In the genomic region with DNA sequence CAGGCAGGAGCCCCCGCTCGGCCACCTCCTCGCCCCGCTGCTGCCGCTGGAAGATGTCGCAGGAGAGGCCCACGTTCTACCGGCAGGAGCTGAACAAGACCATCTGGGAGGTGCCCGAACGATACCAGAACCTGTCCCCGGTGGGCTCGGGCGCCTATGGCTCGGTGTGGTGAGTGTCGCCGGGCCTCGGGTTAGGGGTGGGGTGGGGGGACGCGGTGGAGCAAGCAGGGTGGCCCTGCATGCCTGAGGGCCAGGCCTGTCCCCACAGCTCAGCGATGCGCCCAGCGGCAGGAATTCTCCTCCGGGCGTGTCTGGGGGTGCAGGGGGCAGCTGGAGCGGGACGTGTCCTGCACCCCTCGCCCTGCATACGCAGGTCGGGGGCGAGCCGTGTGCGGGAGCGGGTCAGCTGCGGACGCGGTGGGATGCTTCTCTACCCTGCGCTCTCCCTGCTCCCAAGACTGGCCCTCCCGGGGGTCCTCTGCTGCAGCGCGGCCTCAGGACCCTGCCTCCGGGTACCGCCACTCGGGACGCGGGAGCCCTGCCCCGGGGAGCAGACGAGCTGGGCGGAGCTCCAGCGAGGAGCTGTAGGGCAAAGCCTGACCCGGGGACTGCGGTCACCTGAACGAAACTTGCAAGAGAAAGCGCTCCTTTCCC, we compare ENCODE assay signal across 8 mouse cellular contexts. TPM values are rescaled to one million over a fixed set of nuclear protein-coding genes. Genes with fewer than 3 reads are reported as not detected.
DNase-seq lines count a peak whose midpoint lies in the region; ATAC-seq and TF ChIP-seq lines count a peak whose summit lies in the region.

No protein-coding gene starts in this region.

- H3K27ac ChIP-seq in forebrain, embryonic 12.5 days: peak overlapping the region; percentile 97
- peak overlapping the region; percentile 94 for H3K27ac ChIP-seq in hindbrain, embryonic 11.5 days (ENCODE audit: low read depth, low read length)
- H3K27ac ChIP-seq in stomach, postnatal 0 days (replicated peaks): peak overlapping the region; percentile 98

- H3K9me3 ChIP-seq in forebrain, embryonic 12.5 days: no peaks in the 10 kb centered on the region
- no peaks in the 10 kb centered on the region for H3K9me3 ChIP-seq in hindbrain, embryonic 11.5 days (ENCODE audit: control insufficient read depth, low read length)
- H3K9me3 ChIP-seq in stomach, postnatal 0 days (ENCODE audit: control insufficient read depth, low read length): no peaks in the 10 kb centered on the region

- peak; percentile 57 for ATAC-seq in forebrain, embryonic 12.5 days (ENCODE audit: low FRiP score)
- ATAC-seq in hindbrain, embryonic 11.5 days (ENCODE audit: low FRiP score): peak; percentile 77
- ATAC-seq in stomach, postnatal 0 days (ENCODE audit: low FRiP score, low TSS enrichment): peak; percentile 35

- WGBS in forebrain, embryonic 12.5 days: 0% methylated on average over 52 of the region's 53 CpGs
- WGBS in hindbrain, embryonic 11.5 days: 0% methylated on average over 53 of the region's 53 CpGs
- under 1% methylated on average over 52 of the region's 53 CpGs for WGBS in stomach, postnatal 0 days

- peak overlapping the region; percentile 71 for H3K4me2 ChIP-seq in forebrain, embryonic 12.5 days
- peak overlapping the region; percentile 63 for H3K4me2 ChIP-seq in hindbrain, embryonic 11.5 days (replicated peaks; ENCODE audit: low read depth, low read length)
- peak overlapping the region; percentile 73 for H3K4me2 ChIP-seq in stomach, postnatal 0 days (replicated peaks; ENCODE audit: low read depth)

- H3K9ac ChIP-seq in forebrain, embryonic 12.5 days: peak overlapping the region; percentile 94
- H3K9ac ChIP-seq in hindbrain, embryonic 11.5 days (ENCODE audit: low read depth, low read length): peak overlapping the region; percentile 95
- H3K9ac ChIP-seq in stomach, postnatal 0 days (ENCODE audit: low read length): peak overlapping the region; percentile 98

- H3K27me3 ChIP-seq in forebrain, embryonic 12.5 days: peaks cover 18% of the 10 kb centered on the region
- H3K27me3 ChIP-seq in hindbrain, embryonic 11.5 days (ENCODE audit: control insufficient read depth, insufficient read depth, low read length): peaks cover 11% of the 10 kb centered on the region
- no peaks in the 10 kb centered on the region for H3K27me3 ChIP-seq in stomach, postnatal 0 days (ENCODE audit: control insufficient read depth, insufficient read depth, low read length)

- peak overlapping the region; percentile 97 for H3K4me3 ChIP-seq in forebrain, embryonic 12.5 days (replicated peaks)
- H3K4me3 ChIP-seq in hindbrain, embryonic 11.5 days (ENCODE audit: low read depth, low read length): peak overlapping the region; percentile 98
- H3K4me3 ChIP-seq in stomach, postnatal 0 days (ENCODE audit: low read depth, low read length): peak overlapping the region; percentile 98

- H3K4me1 ChIP-seq in forebrain, embryonic 12.5 days: peaks cover 35% of the 10 kb centered on the region
- peaks cover 6% of the 10 kb centered on the region for H3K4me1 ChIP-seq in hindbrain, embryonic 11.5 days (replicated peaks; ENCODE audit: control insufficient read depth, insufficient read depth, low read length)
- peaks cover 12% of the 10 kb centered on the region for H3K4me1 ChIP-seq in stomach, postnatal 0 days (replicated peaks; ENCODE audit: control insufficient read depth, insufficient read depth)

- TF ChIP-seq CTCF in stomach, postnatal 0 days (IDR thresholded peaks at IDR 0.05; ENCODE audit: low read depth): peak; percentile 62

- no peaks in the 10 kb centered on the region for H3K36me3 ChIP-seq in forebrain, embryonic 12.5 days (replicated peaks)
- no peaks in the 10 kb centered on the region for H3K36me3 ChIP-seq in hindbrain, embryonic 11.5 days (ENCODE audit: control insufficient read depth, insufficient read depth, low read length)
- H3K36me3 ChIP-seq in stomach, postnatal 0 days (ENCODE audit: control insufficient read depth, insufficient read depth, low read length): no peaks in the 10 kb centered on the region

- peak; percentile 36 to 49 for DNase-seq in layer of hippocampus, postnatal 36 days
- no peak for DNase-seq in layer of hippocampus, adult 9-11 months
- DNase-seq in c-Kit-positive CD71-positive TER-119-positive erythroid progenitor cells, embryonic 14.5 days (ENCODE audit: low spot score): peak; percentile 34
- peak; percentile 65 for DNase-seq in hindbrain, embryonic 11.5 days (ENCODE audit: low spot score)
- peak; percentile 79 for DNase-seq in liver
- DNase-seq in natural killer cell, adult 2 months (ENCODE audit: low spot score in 2 of 2): peak; percentile 30 to 32
- peak; percentile 73 for DNase-seq in stomach, postnatal 0 days (ENCODE audit: low spot score)

- TF ChIP-seq EP300 in stomach, postnatal 0 days (optimal IDR thresholded peaks at IDR 0.05): no peak

RNA-seq across cellular contexts. Expression of gene Mapk14, which starts 0.7 kb away (rescaled TPM):
- total RNA-seq in layer of hippocampus, postnatal 36 days (2021): 10 to 100 TPM; 76.7 to 78.8 TPM
- 38.0 and 39.8 TPM in 2 replicates for polyA plus RNA-seq in forebrain, embryonic 12.5 days (2016; fragmentation: Nextera tagmentation; extraction: Ambion mirVana)
- 38.1 and 44.2 TPM in 2 replicates for polyA plus RNA-seq in hindbrain, embryonic 11.5 days (2014; fragmentation: Nextera tagmentation; extraction: Ambion mirVana)
- polyA plus RNA-seq in stomach, postnatal 0 days (2015; fragmentation: Nextera tagmentation; extraction: Ambion mirVana): 31.4 and 33.4 TPM in 2 replicates

RNA-seq across cellular contexts. Expression of gene Slc26a8, which starts 1.8 kb away (rescaled TPM):
- total RNA-seq in layer of hippocampus, postnatal 36 days (2021): 1 to 10 TPM; 3.7 to 6.4 TPM
- 0.80 and 0.90 TPM in 2 replicates for polyA plus RNA-seq in forebrain, embryonic 12.5 days (2016; fragmentation: Nextera tagmentation; extraction: Ambion mirVana)
- 0.38 and 0.52 TPM in 2 replicates for polyA plus RNA-seq in hindbrain, embryonic 11.5 days (2014; fragmentation: Nextera tagmentation; extraction: Ambion mirVana)
- polyA plus RNA-seq in stomach, postnatal 0 days (2015; fragmentation: Nextera tagmentation; extraction: Ambion mirVana): 0.24 and 0.50 TPM in 2 replicates

RNA-seq across cellular contexts. Expression of gene AC170998.1, which starts 34.1 kb away (rescaled TPM):
- total RNA-seq in layer of hippocampus, postnatal 36 days (2021): 1 to 10 TPM; 1.4 to 1.8 TPM
- 3.0 and 3.6 TPM in 2 replicates for polyA plus RNA-seq in forebrain, embryonic 12.5 days (2016; fragmentation: Nextera tagmentation; extraction: Ambion mirVana)
- polyA plus RNA-seq in hindbrain, embryonic 11.5 days (2014; fragmentation: Nextera tagmentation; extraction: Ambion mirVana): 0.70 and 1.5 TPM in 2 replicates
- 1.0 and 1.2 TPM in 2 replicates for polyA plus RNA-seq in stomach, postnatal 0 days (2015; fragmentation: Nextera tagmentation; extraction: Ambion mirVana)
